Comparison of ENCODE assay signal across 28 mouse cellular contexts in genomic region chr1:130811316-130811715, GRCm38 (mm10). TPM values are rescaled to one million over a fixed set of nuclear protein-coding genes. Genes with fewer than 3 reads are reported as not detected.
DNase-seq lines count a peak whose midpoint lies in the region; ATAC-seq lines count a peak whose summit lies in the region.
"Had no signal": no experiment of that assay in that cellular context is flagged by ENCODE, and none has a peak within 500 bp of the region (broad histone marks: within the 10 kb centered on the region; RNA-seq: fewer than 3 reads in every experiment).

No protein-coding gene starts in this region.

- H3K9me3 ChIP-seq in forebrain, embryonic 13.5 days (replicated peaks): no peaks in the 10 kb centered on the region
- no peaks in the 10 kb centered on the region for H3K9me3 ChIP-seq in forebrain, embryonic 16.5 days (ENCODE audit: control insufficient read depth, low read length)
- no peaks in the 10 kb centered on the region for H3K9me3 ChIP-seq in hindbrain, embryonic 15.5 days
- H3K9me3 ChIP-seq in hindbrain, embryonic 11.5 days (ENCODE audit: control insufficient read depth, low read length): no peaks in the 10 kb centered on the region
- no peaks in the 10 kb centered on the region for H3K9me3 ChIP-seq in intestine, embryonic 14.5 days (ENCODE audit: control insufficient read depth, low read length)
- no peaks in the 10 kb centered on the region for H3K9me3 ChIP-seq in intestine, embryonic 15.5 days
- H3K9me3 ChIP-seq: forebrain, embryonic 10.5 days; G1E; hindbrain, embryonic 10.5 days had no signal

- 0 out of 2 replicates have a peak, but pooled peaks have one; percentile 13 for ATAC-seq in forebrain, embryonic 13.5 days
- ATAC-seq in forebrain, embryonic 16.5 days: no peak
- ATAC-seq in hindbrain, embryonic 15.5 days (ENCODE audit: low FRiP score, low read depth): no peak
- no peak for ATAC-seq in hindbrain, embryonic 11.5 days (ENCODE audit: low FRiP score)
- no peak for ATAC-seq in intestine, embryonic 14.5 days (replicated peaks; ENCODE audit: low FRiP score, low TSS enrichment, low read depth)
- ATAC-seq in intestine, embryonic 15.5 days: no peak
- ATAC-seq: forebrain, postnatal 0 days; intestine, postnatal 0 days; Patski had no signal

- no peak overlapping the region for H3K4me2 ChIP-seq in forebrain, embryonic 13.5 days
- no peak overlapping the region for H3K4me2 ChIP-seq in forebrain, embryonic 16.5 days (ENCODE audit: low read length)
- peak overlapping the region; percentile 29 for H3K4me2 ChIP-seq in hindbrain, embryonic 15.5 days
- no peak overlapping the region for H3K4me2 ChIP-seq in hindbrain, embryonic 11.5 days (replicated peaks; ENCODE audit: low read depth, low read length)
- H3K4me2 ChIP-seq in intestine, embryonic 14.5 days (ENCODE audit: low read length): no peak overlapping the region
- H3K4me2 ChIP-seq in intestine, embryonic 15.5 days (replicated peaks): no peak overlapping the region
- H3K4me2 ChIP-seq: heart, embryonic 11.5 days had no signal

- 77% methylated on average over 17 of the region's 17 CpGs for WGBS in forebrain, embryonic 13.5 days
- 67% methylated on average over 17 of the region's 17 CpGs for WGBS in forebrain, embryonic 16.5 days
- 48% methylated on average over 17 of the region's 17 CpGs for WGBS in hindbrain, embryonic 15.5 days
- 54% methylated on average over 17 of the region's 17 CpGs for WGBS in hindbrain, embryonic 11.5 days
- 67% methylated on average over 17 of the region's 17 CpGs for WGBS in intestine, embryonic 14.5 days
- 72% methylated on average over 17 of the region's 17 CpGs for WGBS in intestine, embryonic 15.5 days

- no peak overlapping the region for H3K4me3 ChIP-seq in forebrain, embryonic 13.5 days
- H3K4me3 ChIP-seq in forebrain, embryonic 16.5 days (replicated peaks; ENCODE audit: low read length): no peak overlapping the region
- H3K4me3 ChIP-seq in hindbrain, embryonic 15.5 days: no peak overlapping the region
- no peak overlapping the region for H3K4me3 ChIP-seq in hindbrain, embryonic 11.5 days (ENCODE audit: low read depth, low read length)
- no peak overlapping the region for H3K4me3 ChIP-seq in intestine, embryonic 14.5 days (ENCODE audit: low read depth, low read length)
- no peak overlapping the region for H3K4me3 ChIP-seq in intestine, embryonic 15.5 days (replicated peaks)
- H3K4me3 ChIP-seq: forebrain, embryonic 10.5 days; gastrocnemius, adult 2 months; heart, adult 2 months; hindbrain, embryonic 10.5 days had no signal

- H3K9ac ChIP-seq in forebrain, embryonic 13.5 days: no peak overlapping the region
- no peak overlapping the region for H3K9ac ChIP-seq in forebrain, embryonic 16.5 days (replicated peaks; ENCODE audit: low read depth, low read length)
- H3K9ac ChIP-seq in hindbrain, embryonic 15.5 days: no peak overlapping the region
- no peak overlapping the region for H3K9ac ChIP-seq in hindbrain, embryonic 11.5 days (ENCODE audit: low read depth, low read length)
- no peak overlapping the region for H3K9ac ChIP-seq in intestine, embryonic 14.5 days (ENCODE audit: low read length)
- no peak overlapping the region for H3K9ac ChIP-seq in intestine, embryonic 15.5 days
- H3K9ac ChIP-seq: forebrain, postnatal 0 days had no signal

- no peaks in the 10 kb centered on the region for H3K36me3 ChIP-seq in forebrain, embryonic 13.5 days (ENCODE audit: poor library complexity, severe bottlenecking)
- no peaks in the 10 kb centered on the region for H3K36me3 ChIP-seq in forebrain, embryonic 16.5 days (ENCODE audit: control insufficient read depth, insufficient read depth)
- H3K36me3 ChIP-seq in hindbrain, embryonic 15.5 days: no peaks in the 10 kb centered on the region
- H3K36me3 ChIP-seq in hindbrain, embryonic 11.5 days (ENCODE audit: control insufficient read depth, insufficient read depth, low read length): no peaks in the 10 kb centered on the region
- no peaks in the 10 kb centered on the region for H3K36me3 ChIP-seq in intestine, embryonic 14.5 days (ENCODE audit: control insufficient read depth, insufficient read depth, low read length)
- no peaks in the 10 kb centered on the region for H3K36me3 ChIP-seq in intestine, embryonic 15.5 days
- H3K36me3 ChIP-seq: forebrain, embryonic 10.5 days; G1E; hindbrain, embryonic 10.5 days had no signal

- DNase-seq in hindbrain, embryonic 11.5 days (ENCODE audit: low spot score): no peak
- DNase-seq in intestine, embryonic 14.5 days (ENCODE audit: low spot score): peak; percentile 43
- DNase-seq: adrenal gland, postnatal 10 days; adrenal gland, postnatal 36 days; B cell, adult 2 months; cerebellum, adult 18-20 months; cerebellum, adult 9-10 months; cerebellum, postnatal 14 days; forebrain, postnatal 0 days; gastrocnemius, adult 2 months; gastrocnemius, postnatal 14 days; heart, adult 2 months; heart, postnatal 36 days; kidney, adult 2 months had no signal

- no peak overlapping the region for H3K27ac ChIP-seq in forebrain, embryonic 13.5 days
- no peak overlapping the region for H3K27ac ChIP-seq in forebrain, embryonic 16.5 days (ENCODE audit: low read length)
- H3K27ac ChIP-seq in hindbrain, embryonic 15.5 days (replicated peaks): no peak overlapping the region
- H3K27ac ChIP-seq in hindbrain, embryonic 11.5 days (ENCODE audit: low read depth, low read length): no peak overlapping the region
- no peak overlapping the region for H3K27ac ChIP-seq in intestine, embryonic 14.5 days (ENCODE audit: low read depth)
- no peak overlapping the region for H3K27ac ChIP-seq in intestine, embryonic 15.5 days
- H3K27ac ChIP-seq: forebrain, embryonic 10.5 days; gastrocnemius, adult 2 months; heart, adult 2 months; hindbrain, embryonic 10.5 days had no signal

- no peaks in the 10 kb centered on the region for H3K27me3 ChIP-seq in forebrain, embryonic 13.5 days
- H3K27me3 ChIP-seq in forebrain, embryonic 16.5 days (replicated peaks; ENCODE audit: control insufficient read depth, insufficient read depth, low read length): no peaks in the 10 kb centered on the region
- H3K27me3 ChIP-seq in hindbrain, embryonic 15.5 days: no peaks in the 10 kb centered on the region
- H3K27me3 ChIP-seq in hindbrain, embryonic 11.5 days (ENCODE audit: control insufficient read depth, insufficient read depth, low read length): no peaks in the 10 kb centered on the region
- H3K27me3 ChIP-seq in intestine, embryonic 14.5 days (replicated peaks; ENCODE audit: control insufficient read depth, insufficient read depth, low read length): no peaks in the 10 kb centered on the region
- no peaks in the 10 kb centered on the region for H3K27me3 ChIP-seq in intestine, embryonic 15.5 days (replicated peaks)
- H3K27me3 ChIP-seq: CH12.LX, Patski had no signal

- H3K4me1 ChIP-seq in forebrain, embryonic 13.5 days: no peaks in the 10 kb centered on the region
- H3K4me1 ChIP-seq in forebrain, embryonic 16.5 days (replicated peaks; ENCODE audit: control insufficient read depth, insufficient read depth, low read length): no peaks in the 10 kb centered on the region
- H3K4me1 ChIP-seq in hindbrain, embryonic 15.5 days (replicated peaks): no peaks in the 10 kb centered on the region
- no peaks in the 10 kb centered on the region for H3K4me1 ChIP-seq in hindbrain, embryonic 11.5 days (replicated peaks; ENCODE audit: control insufficient read depth, insufficient read depth, low read length)
- H3K4me1 ChIP-seq in intestine, embryonic 14.5 days (replicated peaks; ENCODE audit: control insufficient read depth, insufficient read depth, low read length): no peaks in the 10 kb centered on the region
- H3K4me1 ChIP-seq in intestine, embryonic 15.5 days (replicated peaks): no peaks in the 10 kb centered on the region

RNA-seq across cellular contexts. Expression of gene Fcamr, which starts 10.6 kb away (rescaled TPM):
- polyA plus RNA-seq in forebrain, embryonic 13.5 days (2015; fragmentation: Nextera tagmentation; extraction: Ambion mirVana): not detected in 2 replicates
- not detected in 2 replicates for polyA plus RNA-seq in forebrain, embryonic 16.5 days (2015; fragmentation: Nextera tagmentation; extraction: Ambion mirVana)
- not detected in 2 replicates for polyA plus RNA-seq in hindbrain, embryonic 15.5 days (2015; fragmentation: Nextera tagmentation; extraction: Ambion mirVana)
- 0.14 TPM in 1 of 2 replicates, not detected in the other for polyA plus RNA-seq in hindbrain, embryonic 11.5 days (2014; fragmentation: Nextera tagmentation; extraction: Ambion mirVana)
- 0.16 TPM in 1 of 2 replicates, not detected in the other for polyA plus RNA-seq in intestine, embryonic 14.5 days (2014; fragmentation: Nextera tagmentation; extraction: Ambion mirVana)
- 0.18 and 0.21 TPM in 2 replicates for polyA plus RNA-seq in intestine, embryonic 15.5 days (2015; fragmentation: Nextera tagmentation; extraction: Ambion mirVana)
- polyA plus RNA-seq: embryonic facial prominence, embryonic 11.5 days; forebrain, embryonic 10.5 days; forebrain, postnatal 0 days; G1E; hindbrain, embryonic 10.5 days; kidney, embryonic 14.5 days had no signal

RNA-seq across cellular contexts. Expression of gene Pigr, which starts 15.2 kb away (rescaled TPM):
- not detected in 2 replicates for polyA plus RNA-seq in forebrain, embryonic 13.5 days (2015; fragmentation: Nextera tagmentation; extraction: Ambion mirVana)
- not detected in 2 replicates for polyA plus RNA-seq in forebrain, embryonic 16.5 days (2015; fragmentation: Nextera tagmentation; extraction: Ambion mirVana)
- not detected in 2 replicates for polyA plus RNA-seq in hindbrain, embryonic 15.5 days (2015; fragmentation: Nextera tagmentation; extraction: Ambion mirVana)
- polyA plus RNA-seq in hindbrain, embryonic 11.5 days (2014; fragmentation: Nextera tagmentation; extraction: Ambion mirVana): not detected in 2 replicates
- polyA plus RNA-seq in intestine, embryonic 14.5 days (2014; fragmentation: Nextera tagmentation; extraction: Ambion mirVana): 0.71 and 0.76 TPM in 2 replicates
- polyA plus RNA-seq in intestine, embryonic 15.5 days (2015; fragmentation: Nextera tagmentation; extraction: Ambion mirVana): 0.96 and 2.5 TPM in 2 replicates
- polyA plus RNA-seq: embryonic facial prominence, embryonic 11.5 days; embryonic facial prominence, embryonic 14.5 days; forebrain, embryonic 10.5 days; forebrain, postnatal 0 days; G1E; heart, embryonic 11.5 days; hindbrain, embryonic 10.5 days; kidney, embryonic 14.5 days; Patski had no signal

RNA-seq across cellular contexts. Expression of gene Fcmr, which starts 54.2 kb away (rescaled TPM):
- not detected in 2 replicates for polyA plus RNA-seq in forebrain, embryonic 13.5 days (2015; fragmentation: Nextera tagmentation; extraction: Ambion mirVana)
- polyA plus RNA-seq in forebrain, embryonic 16.5 days (2015; fragmentation: Nextera tagmentation; extraction: Ambion mirVana): not detected in 2 replicates
- 0.92 and 1.3 TPM in 2 replicates for polyA plus RNA-seq in hindbrain, embryonic 15.5 days (2015; fragmentation: Nextera tagmentation; extraction: Ambion mirVana)
- polyA plus RNA-seq in hindbrain, embryonic 11.5 days (2014; fragmentation: Nextera tagmentation; extraction: Ambion mirVana): not detected in 2 replicates
- 4.6 and 5.2 TPM in 2 replicates for polyA plus RNA-seq in intestine, embryonic 14.5 days (2014; fragmentation: Nextera tagmentation; extraction: Ambion mirVana)
- polyA plus RNA-seq in intestine, embryonic 15.5 days (2015; fragmentation: Nextera tagmentation; extraction: Ambion mirVana): 2.8 and 5.7 TPM in 2 replicates
- polyA plus RNA-seq: embryonic facial prominence, embryonic 11.5 days; embryonic facial prominence, embryonic 14.5 days; forebrain, embryonic 10.5 days; G1E; hindbrain, embryonic 10.5 days; kidney, embryonic 14.5 days; Patski had no signal
